Mouse (Mus musculus) retina, embryonic 14.5 days (tissue): ENCODE data around the gene Rbbp8nl.

Experiments used
- DNase-seq: peaks from one replicate; pipeline ENCODE4 v3.0.0-alpha.2; 2015; ENCODE audit warnings: low spot score

The Rbbp8nl gene

GRCm38 (mm10) chr2:180229129-180229528 is 60.5 kb downstream of the Rbbp8nl start:
- DNase-seq, result no peak

- no peak for DNase-seq
Observed at GRCm38 (mm10) chr2:180228592-180228991, 61.1 kb downstream of the Rbbp8nl start.

GRCm38 (mm10) chr2:180228060-180228458 is 61.6 kb downstream of the Rbbp8nl start:
- no peak for DNase-seq
